Mouse (Mus musculus) myocyte (in vitro differentiated cells): ENCODE data around the gene Mrps33.

ENCODE experiments used
- CEBPB ChIP-seq: IDR thresholded peaks from 2 replicates; pipeline ENCODE4 v1.6.1; 2011; ENCODE audit warnings: mild to moderate bottlenecking, moderate library complexity; ENCODE audit not compliant: poor library complexity, insufficient read depth, severe bottlenecking
- E2F4 ChIP-seq: IDR thresholded peaks from one replicate; pipeline ENCODE4 v1.6.1; 2011; ENCODE audit warnings: mild to moderate bottlenecking, control low read depth, moderate library complexity; ENCODE audit not compliant: insufficient read depth
- MAX ChIP-seq: IDR thresholded peaks from one replicate; pipeline ENCODE4 v1.6.1; 2011; ENCODE audit warnings: low read depth, mild to moderate bottlenecking, control low read depth
- MYOD1 ChIP-seq, 3 experiments: IDR thresholded peaks; one replicate each; pipeline ENCODE4 v1.6.1; 2011; ENCODE audit warnings: control low read depth in 2 of 3, low read depth in 2 of 3, mild to moderate bottlenecking in 2 of 3, moderate library complexity in 1 of 3; ENCODE audit not compliant: insufficient read length in 2 of 3, control insufficient read depth in 1 of 3
- MYOG ChIP-seq, 3 experiments: IDR thresholded peaks; one replicate each; pipeline ENCODE4 v1.6.1; 2011; ENCODE audit warnings: control low read depth in 2 of 3, low read depth in 2 of 3, mild to moderate bottlenecking in 2 of 3; ENCODE audit not compliant: insufficient read length in 2 of 3, control insufficient read depth in 1 of 3, insufficient read depth in 1 of 3
- POLR2A ChIP-seq: IDR thresholded peaks from one replicate; pipeline ENCODE4 v1.6.1; 2011; ENCODE audit warnings: low read depth, mild to moderate bottlenecking, control low read depth, moderate library complexity; ENCODE audit not compliant: insufficient read length
- POLR2AphosphoS2 ChIP-seq: IDR thresholded peaks from one replicate; pipeline ENCODE4 v1.6.1; 2011; ENCODE audit warnings: low read depth, control low read depth; ENCODE audit not compliant: insufficient read length
- REST ChIP-seq: IDR thresholded peaks from one replicate; pipeline ENCODE4 v1.6.1; 2011; ENCODE audit warnings: mild to moderate bottlenecking, control low read depth, moderate library complexity; ENCODE audit not compliant: insufficient read depth, insufficient read length
- SRF ChIP-seq: IDR thresholded peaks from one replicate; pipeline ENCODE4 v1.6.1; 2011; ENCODE audit warnings: low read depth; ENCODE audit not compliant: control insufficient read depth, insufficient read length
- TCF12 ChIP-seq: IDR thresholded peaks from one replicate; pipeline ENCODE4 v1.6.1; 2011; ENCODE audit warnings: mild to moderate bottlenecking, control low read depth; ENCODE audit not compliant: poor library complexity, insufficient read depth, severe bottlenecking
- USF1 ChIP-seq: IDR thresholded peaks from one replicate; pipeline ENCODE4 v1.6.1; 2011; ENCODE audit warnings: low read depth, mild to moderate bottlenecking, control low read depth, moderate library complexity

- TF ChIP-seq CEBPB: no peak
- no peak for TF ChIP-seq POLR2A
- no peak for TF ChIP-seq POLR2AphosphoS2
- TF ChIP-seq USF1: no peak
- TF ChIP-seq E2F4: no peak
- TF ChIP-seq MYOD1 (IDR thresholded peaks at IDR 0.05; ENCODE audit: control insufficient read depth in 1 of 3, insufficient read length in 2 of 3, low read depth in 2 of 3): no peak
- TF ChIP-seq REST: no peak
- no peak for TF ChIP-seq SRF
- no peak for TF ChIP-seq MAX
- no peak for TF ChIP-seq MYOG (IDR thresholded peaks at IDR 0.05; ENCODE audit: control insufficient read depth in 1 of 3, insufficient read depth in 1 of 3, insufficient read length in 2 of 3, low read depth in 2 of 3)
- no peak for TF ChIP-seq TCF12
Observed at GRCm38 (mm10) chr6:39828736-39829135, 17.9 kb upstream of the Mrps33 start.
